Mouse (Mus musculus) liver, embryonic 16.5 days (tissue): ENCODE measurements at regions not wholly inside any gene's neighbourhood (a gene's known extent, or its start where the extent isn't known, plus 50 kb on each side); places are given as distances from the start of the nearest gene placed in this dataset.
"Not testable (repeated sequence)": the region's sequence is repeated elsewhere in the genome, so short reads cannot be mapped to it uniquely, and the experiment has no call there.

Source experiments
- ATAC-seq: fragments of 200-750 bp; cut with Nextera tagmentation; 2 replicates; pipeline ENCODE4 v1.8.0; 2017; ENCODE audit warnings: low read depth, mild to moderate bottlenecking, moderate number of reproducible peaks, moderate library complexity
- H3K27ac ChIP-seq: fragments of 300-500 bp; sonication (generic); 2 replicates; pipeline ENCODE4 v1.5.1; 2014; ENCODE audit warnings: mild to moderate bottlenecking, low read length
- H3K27me3 ChIP-seq: fragments of 300-500 bp; sonication (generic); 2 replicates; pipeline ENCODE4 v1.6.1; 2014; ENCODE audit warnings: low read depth, low read length, mixed read lengths; ENCODE audit not compliant: control insufficient read depth, insufficient read depth
- H3K36me3 ChIP-seq: fragments of 300-500 bp; sonication (generic); 2 replicates; pipeline ENCODE4 v1.6.1; 2014; ENCODE audit warnings: mild to moderate bottlenecking; ENCODE audit not compliant: control insufficient read depth, insufficient read depth
- H3K4me1 ChIP-seq: fragments of 300-500 bp; sonication (generic); 2 replicates; pipeline ENCODE4 v1.6.1; 2014; ENCODE audit warnings: low read depth, low read length, mixed read lengths; ENCODE audit not compliant: control insufficient read depth
- H3K4me2 ChIP-seq: fragments of 300-500 bp; sonication (generic); 2 replicates; pipeline ENCODE4 v1.6.1; 2014; ENCODE audit warnings: low read depth, low read length, mixed read lengths
- H3K4me3 ChIP-seq: fragments of 300-500 bp; sonication (generic); 2 replicates; pipeline ENCODE4 v1.5.1; 2014; ENCODE audit warnings: low read depth, mild to moderate bottlenecking, low read length
- H3K9ac ChIP-seq: fragments of 300-500 bp; sonication (generic); 2 replicates; pipeline ENCODE4 v1.6.1; 2014; ENCODE audit warnings: low read depth, low read length
- H3K9me3 ChIP-seq: fragments of 300-500 bp; sonication (generic); replicated peaks from 2 replicates; pipeline ENCODE4 v1.6.1; 2016; ENCODE audit warnings: low read length; ENCODE audit not compliant: control insufficient read depth
- WGBS: fragments of 180-500 bp; shearing (Covaris S2); extraction: QIAGEN DNeasy Blood & Tissue Kit; methylation state at CpG from one replicate; pipeline ENCODE4 v1.1.7; 2014; ENCODE audit not compliant: insufficient replicate concordance; 5-methylcytosine and 5-hydroxymethylcytosine counted together

GRCm38 (mm10) chr6:149246166-149246701 is 57.7 kb upstream of the Amn1 start:
- Histone ChIP-seq H3K4me3 (no peak overlapping the region), H3K27me3 (no peaks in the 10 kb centered on the region), H3K4me2 (no peak overlapping the region), H3K9me3 (peaks cover 2% of the 10 kb centered on the region; the same call in 1 of the 2 replicates), H3K36me3 (no peaks in the 10 kb centered on the region), H3K27ac (no peak overlapping the region), H3K9ac (no peak overlapping the region), H3K4me1 (no peaks in the 10 kb centered on the region)
- 80% methylated on average over 7 of the region's 7 CpGs for WGBS
- no peak for ATAC-seq

DNA sequence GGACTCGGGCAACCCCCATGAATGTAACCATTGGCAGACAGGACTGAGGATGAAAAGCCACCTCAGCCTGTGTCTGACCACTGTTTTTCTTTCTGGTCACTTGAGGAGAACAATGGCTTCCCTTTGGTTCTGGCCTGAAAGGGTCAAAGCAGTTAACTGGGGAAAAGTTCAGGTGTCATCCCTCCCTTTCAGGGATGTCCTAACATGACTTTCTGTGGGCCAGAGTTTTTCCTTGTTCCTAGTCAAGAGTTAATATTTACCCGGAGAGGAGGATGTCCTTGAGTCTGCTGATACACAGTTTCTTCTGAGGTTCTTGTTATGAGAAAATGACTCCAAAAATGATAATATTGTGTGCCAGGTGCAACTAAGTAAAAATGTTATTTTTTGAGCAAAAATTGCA is 57.2 kb upstream of the Amn1 start:
- H3K27ac ChIP-seq, H3K4me1 ChIP-seq, H3K27me3 ChIP-seq, H3K9me3 ChIP-seq, H3K9ac ChIP-seq, H3K4me3 ChIP-seq, ATAC-seq, H3K36me3 ChIP-seq, H3K4me2 ChIP-seq: not testable (repeated sequence)
- WGBS = 61% methylated on average over 2 of the region's 2 CpGs

DNA sequence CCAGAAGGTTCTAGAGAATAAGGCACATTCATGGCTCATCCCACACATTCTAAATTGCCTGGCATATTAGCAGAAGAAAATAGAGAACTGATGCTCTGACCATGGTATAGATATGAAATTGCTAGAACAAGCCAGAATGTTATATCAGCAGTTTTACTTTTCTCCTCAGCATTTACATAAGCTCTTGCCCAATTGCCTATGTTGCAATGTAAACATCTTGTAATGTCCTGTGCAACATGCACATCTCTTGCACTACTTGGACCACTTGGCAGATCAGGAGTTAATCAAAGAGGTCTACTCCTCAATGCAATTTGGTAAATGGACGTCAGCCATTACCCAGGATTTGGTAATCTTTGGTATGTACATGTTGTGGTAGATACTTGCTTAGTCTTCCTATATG is 55.6 kb upstream of the Amn1 start:
- no peak overlapping the region for H3K4me2 ChIP-seq
- H3K36me3 ChIP-seq = no peaks in the 10 kb centered on the region
- 70% methylated on average over 1 of the region's 1 CpGs for WGBS
- H3K27ac ChIP-seq = no peak overlapping the region
- ATAC-seq = no peak
- peaks cover 2% of the 10 kb centered on the region; the same call in 1 of the 2 replicates for H3K9me3 ChIP-seq
- H3K27me3 ChIP-seq = no peaks in the 10 kb centered on the region
- H3K4me3 ChIP-seq = no peak overlapping the region
- H3K9ac ChIP-seq = no peak overlapping the region
- no peaks in the 10 kb centered on the region for H3K4me1 ChIP-seq

- Histone ChIP-seq H3K9me3 (peaks cover 2% of the 10 kb centered on the region; the same call in 1 of the 2 replicates), H3K9ac (no peak overlapping the region), H3K4me2 (no peak overlapping the region), H3K36me3 (no peaks in the 10 kb centered on the region), H3K27me3 (no peaks in the 10 kb centered on the region), H3K4me1 (no peaks in the 10 kb centered on the region), H3K4me3 (no peak overlapping the region), H3K27ac (no peak overlapping the region)
- 65% methylated on average over 7 of the region's 7 CpGs for WGBS
- peak; percentile 66 for ATAC-seq
Observed at GRCm38 (mm10) chr6:149243384-149243783, 54.9 kb upstream of the Amn1 start.

- Histone ChIP-seq H3K27me3 (no peaks in the 10 kb centered on the region), H3K4me2 (no peak overlapping the region), H3K4me3 (no peak overlapping the region), H3K4me1 (peaks cover 3% of the 10 kb centered on the region), H3K9me3 (peaks cover under 1% of the 10 kb centered on the region; the same call in 1 of the 2 replicates), H3K27ac (no peak overlapping the region), H3K36me3 (no peaks in the 10 kb centered on the region), H3K9ac (no peak overlapping the region)
- WGBS = 65% methylated on average over 2 of the region's 2 CpGs
- no peak for ATAC-seq
Observed at GRCm38 (mm10) chr6:149238333-149238732, 49.8 kb upstream of the Amn1 start.
